Mouse (Mus musculus): Measurements from ENCODE around the gene Tmem37.

GRCm38 (mm10) chr1:120074931-120075330 is 1.1 kb upstream of the Tmem37 start:
- TF ChIP-seq GATA1 (IDR thresholded peaks at IDR 0.05; ENCODE audit: low read length) (no peak), TAL1 (IDR thresholded peaks at IDR 0.05; ENCODE audit: low read length) (no peak)
